Mouse (Mus musculus): ENCODE measurements around the gene Fam117a. TPM values are rescaled to one million over a fixed set of nuclear protein-coding genes. Genes with fewer than 3 reads are reported as not detected.

Gene Fam117a
- polyA plus RNA-seq, 1 experiment from 2014 or later, result 81.3 TPM

DNA sequence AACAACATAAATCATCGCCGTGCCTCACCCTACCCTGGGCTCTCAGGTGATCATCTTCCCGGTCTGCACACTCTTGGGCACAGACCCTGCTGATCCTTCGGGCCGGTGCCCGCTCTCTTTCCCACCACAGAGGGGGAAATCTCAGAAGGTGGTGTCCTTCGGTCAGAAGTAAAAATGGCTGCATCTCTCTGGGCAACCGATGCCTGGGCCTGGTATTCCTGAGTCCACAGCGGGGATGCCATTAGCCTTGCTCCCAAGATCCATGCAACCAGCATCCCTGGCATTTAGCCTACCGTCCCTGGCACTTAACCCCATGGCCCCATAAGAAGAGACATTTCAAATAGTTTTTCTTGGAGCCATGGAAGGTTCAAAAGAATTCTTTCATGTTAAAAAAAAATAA lies 12.6 kb upstream of the Fam117a start:
- H3K27me3 ChIP-seq (ENCODE audit: control insufficient read depth, insufficient read depth, low read depth, low read length), result no peaks in the 10 kb centered on the region
- WGBS (ENCODE audit: insufficient replicate concordance), result 85% methylated on average over 10 of the region's 10 CpGs

DNA sequence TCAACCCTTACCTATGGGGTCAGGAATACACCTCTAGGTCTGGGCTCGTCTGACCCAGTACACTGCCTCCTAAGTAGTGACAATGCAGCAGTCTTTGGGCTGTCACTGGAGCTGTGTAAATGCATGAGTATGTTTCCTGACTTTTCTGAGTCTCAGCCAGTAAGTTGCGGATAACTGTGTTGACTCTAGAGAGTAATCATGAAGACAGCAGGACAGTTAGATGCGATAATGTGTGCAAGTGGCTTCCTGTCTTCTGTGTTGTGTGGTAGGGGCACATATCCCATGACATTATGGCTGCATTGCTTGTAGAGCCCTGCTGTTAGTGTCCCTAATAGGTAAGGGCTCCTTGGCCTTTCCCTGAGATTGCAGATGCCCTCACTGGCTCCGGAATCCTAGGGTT lies 11.0 kb upstream of the Fam117a start:
- no peak for ATAC-seq (ENCODE audit: low read depth)
- H3K4me3 ChIP-seq (ENCODE audit: low read depth, low read length), result no peak overlapping the region
- H3K36me3 ChIP-seq (ENCODE audit: control insufficient read depth, insufficient read depth), result no peaks in the 10 kb centered on the region
- H3K4me2 ChIP-seq (ENCODE audit: low read depth, low read length), result no peak overlapping the region
- 69% methylated on average over 4 of the region's 4 CpGs for WGBS (ENCODE audit: insufficient replicate concordance)
- no peaks in the 10 kb centered on the region; the same call in 1 of the 2 replicates for H3K4me1 ChIP-seq (ENCODE audit: control insufficient read depth, low read depth, low read length)
- H3K27ac ChIP-seq (ENCODE audit: low read length), result no peak overlapping the region
- no peak overlapping the region for H3K9ac ChIP-seq (ENCODE audit: low read depth, low read length)
- no peaks in the 10 kb centered on the region for H3K9me3 ChIP-seq (replicated peaks; ENCODE audit: control insufficient read depth, low read length)
- H3K27me3 ChIP-seq (ENCODE audit: control insufficient read depth, insufficient read depth, low read depth, low read length), result no peaks in the 10 kb centered on the region

More for the DNA sequence above, 12.6 kb upstream of the Fam117a start:
- no peaks in the 10 kb centered on the region for H3K36me3 ChIP-seq (ENCODE audit: control insufficient read depth, insufficient read depth)
- H3K27ac ChIP-seq (ENCODE audit: low read length), result no peak overlapping the region
- no peaks in the 10 kb centered on the region for H3K9me3 ChIP-seq (replicated peaks; ENCODE audit: control insufficient read depth, low read length)
- no peak for ATAC-seq (ENCODE audit: low read depth)
- no peak overlapping the region for H3K9ac ChIP-seq (ENCODE audit: low read depth, low read length)
- H3K4me3 ChIP-seq (ENCODE audit: low read depth, low read length), result no peak overlapping the region
- no peak overlapping the region for H3K4me2 ChIP-seq (ENCODE audit: low read depth, low read length)
- peaks cover 13% of the 10 kb centered on the region for H3K4me1 ChIP-seq (ENCODE audit: control insufficient read depth, low read depth, low read length)

DNA sequence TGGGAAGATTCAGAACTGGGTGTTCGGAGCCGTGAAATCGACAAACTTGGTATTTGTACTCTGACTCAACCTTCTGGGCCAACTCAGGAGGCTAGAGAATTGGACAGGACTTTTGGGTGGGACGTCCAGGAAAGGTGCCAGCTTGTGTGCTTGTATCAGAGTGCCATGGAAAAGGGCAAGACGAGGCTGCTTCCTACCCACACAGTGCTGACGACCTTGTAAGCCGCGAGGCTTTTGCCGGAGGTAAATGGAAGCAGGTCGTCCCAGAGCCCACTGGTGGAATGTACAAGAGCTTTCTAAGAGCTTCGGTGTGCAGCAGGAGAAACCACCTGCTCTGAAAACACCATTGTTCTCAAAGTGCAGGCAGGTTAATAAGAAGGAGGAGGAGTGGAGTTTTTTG lies 10.6 kb upstream of the Fam117a start:
- 74% methylated on average over 11 of the region's 11 CpGs for WGBS (ENCODE audit: insufficient replicate concordance)
- H3K4me2 ChIP-seq (ENCODE audit: low read depth, low read length), result no peak overlapping the region
- no peaks in the 10 kb centered on the region for H3K27me3 ChIP-seq (ENCODE audit: control insufficient read depth, insufficient read depth, low read depth, low read length)
- no peaks in the 10 kb centered on the region for H3K36me3 ChIP-seq (ENCODE audit: control insufficient read depth, insufficient read depth)
- H3K9me3 ChIP-seq (replicated peaks; ENCODE audit: control insufficient read depth, low read length), result no peaks in the 10 kb centered on the region
- no peaks in the 10 kb centered on the region; the same call in 1 of the 2 replicates for H3K4me1 ChIP-seq (ENCODE audit: control insufficient read depth, low read depth, low read length)
- no peak overlapping the region for H3K9ac ChIP-seq (ENCODE audit: low read depth, low read length)
- ATAC-seq (ENCODE audit: low read depth), result no peak
- H3K27ac ChIP-seq (ENCODE audit: low read length), result no peak overlapping the region
- H3K4me3 ChIP-seq (ENCODE audit: low read depth, low read length), result no peak overlapping the region

DNA sequence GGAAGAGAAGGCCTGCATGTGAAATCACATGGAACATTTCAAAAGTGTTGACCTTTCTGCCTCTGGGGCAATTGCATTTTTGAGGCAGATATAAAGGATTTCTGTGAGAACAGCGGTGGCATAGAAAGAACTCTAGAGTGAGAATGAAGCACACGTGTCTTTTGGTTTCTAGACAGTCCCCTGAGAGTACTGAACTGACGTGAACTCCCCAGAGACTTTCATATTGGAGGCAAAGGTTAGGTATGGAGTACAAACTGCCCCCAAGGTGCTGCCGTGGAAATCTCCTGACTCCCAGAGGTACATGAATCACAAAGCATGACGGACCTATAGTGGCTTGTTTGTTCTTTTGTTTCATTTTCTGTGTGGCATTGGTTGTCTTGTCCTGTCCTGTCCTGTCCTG lies 8.2 kb upstream of the Fam117a start:
- Histone ChIP-seq H3K9ac (ENCODE audit: low read depth, low read length) (no peak overlapping the region), H3K27ac (ENCODE audit: low read length) (no peak overlapping the region), H3K4me1 (ENCODE audit: control insufficient read depth, low read depth, low read length) (peaks cover 18% of the 10 kb centered on the region), H3K36me3 (ENCODE audit: control insufficient read depth, insufficient read depth) (no peaks in the 10 kb centered on the region), H3K4me3 (ENCODE audit: low read depth, low read length) (no peak overlapping the region), H3K27me3 (ENCODE audit: control insufficient read depth, insufficient read depth, low read depth, low read length) (no peaks in the 10 kb centered on the region), H3K9me3 (replicated peaks; ENCODE audit: control insufficient read depth, low read length) (no peaks in the 10 kb centered on the region), H3K4me2 (ENCODE audit: low read depth, low read length) (no peak overlapping the region)
- WGBS (ENCODE audit: insufficient replicate concordance), result 69% methylated on average over 5 of the region's 5 CpGs
- ATAC-seq (ENCODE audit: low read depth), result no peak

DNA sequence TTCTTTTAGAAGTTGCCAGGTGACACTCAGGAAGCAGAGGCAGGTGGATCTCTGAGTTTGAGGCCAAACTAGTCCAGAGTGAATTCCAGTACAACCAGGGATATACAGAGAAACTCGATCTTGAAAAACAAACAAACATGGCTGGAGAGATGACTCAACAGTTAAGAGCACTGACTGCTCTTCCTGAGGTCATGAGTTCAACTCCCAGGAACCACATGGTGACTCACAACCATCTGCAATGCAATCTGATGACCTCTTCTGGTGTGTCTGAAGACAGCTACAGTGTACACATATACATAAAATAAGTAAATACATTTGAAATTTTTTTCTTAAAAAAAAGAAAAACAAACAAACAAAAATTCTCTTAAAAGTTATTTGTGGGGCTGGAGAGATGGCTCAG lies 6.2 kb upstream of the Fam117a start:
- H3K4me3 ChIP-seq (ENCODE audit: low read depth, low read length), result no peak overlapping the region
- no peaks in the 10 kb centered on the region for H3K27me3 ChIP-seq (ENCODE audit: control insufficient read depth, insufficient read depth, low read depth, low read length)
- no peaks in the 10 kb centered on the region for H3K9me3 ChIP-seq (replicated peaks; ENCODE audit: control insufficient read depth, low read length)
- no peak overlapping the region for H3K27ac ChIP-seq (ENCODE audit: low read length)
- no peak overlapping the region for H3K4me2 ChIP-seq (ENCODE audit: low read depth, low read length)
- no peaks in the 10 kb centered on the region for H3K36me3 ChIP-seq (ENCODE audit: control insufficient read depth, insufficient read depth)
- WGBS (ENCODE audit: insufficient replicate concordance), result 40% methylated on average over 1 of the region's 1 CpGs
- H3K4me1 ChIP-seq (ENCODE audit: control insufficient read depth, low read depth, low read length), result peaks cover 38% of the 10 kb centered on the region
- no peak for ATAC-seq (ENCODE audit: low read depth)
- H3K9ac ChIP-seq (ENCODE audit: low read depth, low read length), result no peak overlapping the region

DNA sequence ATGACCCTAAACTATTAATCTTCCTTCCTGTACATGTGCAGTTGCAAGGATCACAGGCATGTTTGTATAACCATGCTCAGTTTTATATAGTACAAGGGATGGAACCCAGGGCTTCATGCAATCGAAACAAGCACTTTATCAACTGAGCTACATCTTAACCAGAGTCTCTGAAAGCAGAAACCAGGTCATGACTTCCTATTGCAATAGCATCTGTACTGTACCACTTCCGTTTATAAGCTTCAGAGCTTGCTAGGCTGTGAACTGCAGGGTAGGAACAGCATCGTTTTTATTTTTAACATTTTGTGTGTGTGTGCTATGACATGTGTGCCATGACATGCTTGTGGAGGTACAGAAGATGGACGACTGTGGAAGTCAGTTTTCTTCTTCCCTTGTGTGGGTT lies 3.6 kb upstream of the Fam117a start:
- Histone ChIP-seq H3K27ac (ENCODE audit: low read length) (peak overlapping the region; percentile 95), H3K9ac (ENCODE audit: low read depth, low read length) (peak overlapping the region; percentile 48; the same call in 1 of the 2 replicates), H3K27me3 (ENCODE audit: control insufficient read depth, insufficient read depth, low read depth, low read length) (no peaks in the 10 kb centered on the region), H3K4me1 (ENCODE audit: control insufficient read depth, low read depth, low read length) (peaks cover 44% of the 10 kb centered on the region), H3K9me3 (replicated peaks; ENCODE audit: control insufficient read depth, low read length) (no peaks in the 10 kb centered on the region), H3K4me3 (ENCODE audit: low read depth, low read length) (no peak overlapping the region), H3K36me3 (ENCODE audit: control insufficient read depth, insufficient read depth) (no peaks in the 10 kb centered on the region), H3K4me2 (ENCODE audit: low read depth, low read length) (peak overlapping the region; percentile 45)
- 17% methylated on average over 4 of the region's 4 CpGs for WGBS (ENCODE audit: insufficient replicate concordance)
- ATAC-seq (ENCODE audit: low read depth), result no peak

DNA sequence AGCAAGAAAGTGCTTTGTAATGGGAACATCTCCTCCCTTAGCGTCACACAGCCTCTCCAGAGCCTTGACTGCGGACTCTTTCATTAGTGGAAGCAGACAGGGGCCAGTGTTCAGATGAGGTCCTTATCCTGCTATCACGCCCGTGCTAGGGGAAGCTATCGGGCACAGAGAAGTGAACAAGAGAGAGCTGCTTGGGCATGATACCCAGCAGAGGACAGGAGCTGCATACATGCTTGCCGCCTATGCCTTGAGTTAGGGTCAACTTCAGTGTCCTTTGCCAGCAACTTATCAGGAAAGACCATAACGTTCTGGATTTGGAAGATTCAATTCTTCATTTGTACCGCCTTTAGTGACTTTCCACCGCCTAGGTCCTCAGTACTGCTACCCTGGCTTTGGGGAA lies 3.0 kb upstream of the Fam117a start:
- peak; percentile 82 for ATAC-seq (ENCODE audit: low read depth)
- Histone ChIP-seq H3K4me2 (ENCODE audit: low read depth, low read length) (peak overlapping the region; percentile 45), H3K9ac (ENCODE audit: low read depth, low read length) (peak overlapping the region; percentile 48; the same call in 1 of the 2 replicates), H3K27me3 (ENCODE audit: control insufficient read depth, insufficient read depth, low read depth, low read length) (no peaks in the 10 kb centered on the region), H3K9me3 (replicated peaks; ENCODE audit: control insufficient read depth, low read length) (no peaks in the 10 kb centered on the region), H3K4me3 (ENCODE audit: low read depth, low read length) (peak overlapping the region; percentile 3; the same call in 1 of the 2 replicates), H3K27ac (ENCODE audit: low read length) (peak overlapping the region; percentile 95), H3K4me1 (ENCODE audit: control insufficient read depth, low read depth, low read length) (peaks cover 44% of the 10 kb centered on the region), H3K36me3 (ENCODE audit: control insufficient read depth, insufficient read depth) (no peaks in the 10 kb centered on the region)
- 24% methylated on average over 9 of the region's 9 CpGs for WGBS (ENCODE audit: insufficient replicate concordance)

DNA sequence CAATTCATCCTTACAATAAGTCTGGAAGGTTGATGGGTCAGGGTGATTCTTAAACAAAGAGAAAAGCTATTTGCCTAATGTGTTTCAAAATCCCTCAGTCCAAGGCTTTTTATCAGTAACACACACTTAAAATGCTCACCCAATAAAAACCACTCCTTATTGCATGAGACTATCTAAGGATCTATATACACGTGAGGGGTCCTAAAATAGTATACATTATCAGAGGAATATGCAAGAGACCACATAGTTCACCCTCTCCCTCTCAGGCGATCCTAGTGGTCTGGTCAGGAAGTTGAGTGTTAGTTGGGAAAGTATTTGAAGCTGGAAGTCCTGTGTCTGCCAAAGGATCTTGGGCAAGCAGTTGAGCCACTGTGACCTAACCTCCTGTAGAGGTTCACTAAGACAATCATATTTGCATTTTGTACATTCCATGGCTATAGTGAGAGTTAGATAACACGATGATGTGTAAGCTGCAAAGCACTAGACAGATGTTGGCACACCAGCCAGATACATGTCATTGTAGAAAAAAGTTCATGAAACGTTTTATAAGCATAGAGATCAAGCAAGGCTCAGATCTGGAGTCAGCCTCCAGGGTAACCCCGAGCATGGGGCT lies 2.3 kb upstream of the Fam117a start:
- Histone ChIP-seq H3K9ac (ENCODE audit: low read depth, low read length) (no peak overlapping the region; the same call in 1 of the 2 replicates), H3K4me2 (ENCODE audit: low read depth, low read length) (peak overlapping the region; percentile 45), H3K27ac (ENCODE audit: low read length) (peak overlapping the region; percentile 95), H3K4me3 (ENCODE audit: low read depth, low read length) (no peak overlapping the region), H3K9me3 (replicated peaks; ENCODE audit: control insufficient read depth, low read length) (no peaks in the 10 kb centered on the region), H3K36me3 (ENCODE audit: control insufficient read depth, insufficient read depth) (no peaks in the 10 kb centered on the region), H3K4me1 (ENCODE audit: control insufficient read depth, low read depth, low read length) (peaks cover 44% of the 10 kb centered on the region), H3K27me3 (ENCODE audit: control insufficient read depth, insufficient read depth, low read depth, low read length) (no peaks in the 10 kb centered on the region)
- 26% methylated on average over 5 of the region's 5 CpGs for WGBS (ENCODE audit: insufficient replicate concordance)
- ATAC-seq (ENCODE audit: low read depth), result no peak

DNA sequence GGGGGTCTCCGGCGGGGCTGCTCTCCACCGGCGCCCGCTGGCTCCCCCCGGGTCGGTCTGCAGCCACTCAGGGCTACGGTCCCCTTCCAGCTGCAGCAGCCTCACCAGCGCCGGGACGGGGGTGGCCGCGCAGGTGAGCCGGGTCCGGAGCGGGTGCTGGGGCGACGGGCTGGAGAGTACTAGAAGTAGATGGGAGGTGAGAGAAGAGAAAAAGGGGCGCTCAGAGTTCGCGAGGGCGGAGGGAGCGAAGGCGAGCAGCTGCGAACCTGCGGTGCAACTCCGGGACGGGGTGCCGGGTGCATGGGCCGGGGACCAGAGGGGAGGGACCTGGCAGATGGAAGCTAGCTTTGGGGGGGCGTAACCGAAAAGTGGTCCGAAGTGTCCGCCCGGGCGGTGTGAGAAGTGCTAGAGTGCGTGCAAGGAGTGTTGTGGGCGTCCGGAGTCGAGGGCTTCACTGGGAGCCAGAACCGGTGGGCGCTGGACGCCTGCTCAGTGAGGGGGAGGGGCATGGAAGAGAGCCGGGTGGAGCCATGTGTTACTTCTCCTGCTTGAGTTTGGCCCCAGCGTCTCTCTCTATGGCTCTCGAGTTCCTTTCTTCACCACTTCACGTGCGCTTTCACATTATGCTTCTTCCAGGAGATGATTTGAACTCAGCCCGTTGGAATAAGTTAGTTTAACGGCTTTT lies 453 bp downstream of the Fam117a start:
- peaks cover 6% of the 10 kb centered on the region for H3K36me3 ChIP-seq (ENCODE audit: control insufficient read depth, insufficient read depth)
- H3K4me3 ChIP-seq (ENCODE audit: low read depth, low read length), result peak overlapping the region; percentile 94
- H3K4me2 ChIP-seq (ENCODE audit: low read depth, low read length), result peak overlapping the region; percentile 73
- H3K4me1 ChIP-seq (ENCODE audit: control insufficient read depth, low read depth, low read length), result peaks cover 46% of the 10 kb centered on the region
- WGBS (ENCODE audit: insufficient replicate concordance), result under 1% methylated on average over 48 of the region's 50 CpGs
- H3K9me3 ChIP-seq (replicated peaks; ENCODE audit: control insufficient read depth, low read length), result no peaks in the 10 kb centered on the region
- ATAC-seq (ENCODE audit: low read depth), result peak; percentile 12
- peak overlapping the region; percentile 99 for H3K27ac ChIP-seq (ENCODE audit: low read length)
- H3K9ac ChIP-seq (ENCODE audit: low read depth, low read length), result peak overlapping the region; percentile 96
- no peaks in the 10 kb centered on the region for H3K27me3 ChIP-seq (ENCODE audit: control insufficient read depth, insufficient read depth, low read depth, low read length)
